Mouse (Mus musculus) neural tube, embryonic 10.5 days (tissue): ENCODE measurements at regions not wholly inside any gene's neighbourhood (a gene's known extent, or its start where the extent isn't known, plus 50 kb on each side); places are given as distances from the start of the nearest gene placed in this dataset.

Experiments
- DNase-seq: peaks from one replicate; pipeline ENCODE4 v3.0.0-alpha.2; 2017; ENCODE audit warnings: low spot score; ENCODE audit errors: extremely low spot score

DNA sequence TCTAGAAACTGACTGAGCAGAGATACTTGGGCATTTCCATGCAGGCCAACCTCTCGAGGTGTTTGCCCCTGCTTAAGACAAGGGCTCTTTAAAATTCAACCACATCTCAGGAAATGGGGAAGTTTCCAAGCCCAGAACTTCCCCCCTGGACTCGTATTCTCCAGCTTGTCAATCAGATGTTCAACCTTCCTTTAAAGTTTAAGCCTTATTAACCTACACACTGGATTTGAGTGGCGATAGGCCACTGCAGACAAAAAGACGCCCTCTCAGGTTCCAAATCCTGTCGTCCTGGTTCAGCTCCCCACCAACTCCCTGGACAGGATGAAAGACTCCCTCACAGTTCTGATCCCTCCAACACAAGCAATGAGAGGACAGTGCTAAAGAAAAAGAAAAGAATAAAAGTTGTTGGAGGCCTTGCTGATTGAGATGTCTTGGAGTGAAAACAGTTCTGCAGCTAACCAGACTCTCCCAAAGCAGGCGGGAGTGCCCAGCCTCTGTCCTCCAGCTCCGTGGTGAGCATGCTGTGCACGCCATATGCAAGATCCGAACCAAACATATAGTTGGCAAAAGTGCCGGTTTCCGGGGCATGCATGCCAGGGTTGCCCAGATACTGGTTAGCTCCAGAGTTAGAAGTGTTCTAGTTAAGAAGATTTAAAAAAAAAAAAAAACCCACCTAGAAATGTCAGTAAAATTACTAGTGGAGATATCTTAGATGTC, 298.3 kb downstream of the Mycn start:
- DNase-seq: no peak

DNA sequence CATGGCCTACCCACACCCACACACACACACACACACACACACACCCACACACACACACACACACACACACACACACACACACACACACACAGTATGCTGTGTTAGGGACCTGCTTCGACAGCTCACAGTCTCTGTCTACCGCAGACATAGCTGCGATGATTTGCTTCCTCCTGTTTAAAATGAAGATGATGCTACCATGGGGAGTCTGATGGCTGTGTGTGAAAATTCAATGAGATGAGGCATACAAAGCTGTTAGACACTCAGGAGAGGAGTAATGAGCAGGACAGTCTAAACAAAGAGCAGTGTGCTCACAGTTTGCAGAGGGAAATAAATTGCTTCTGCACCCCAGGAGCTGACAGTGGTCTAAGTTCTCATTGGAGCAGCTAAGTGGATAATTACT, 306.4 kb downstream of the Mycn start:
- no peak for DNase-seq

DNA sequence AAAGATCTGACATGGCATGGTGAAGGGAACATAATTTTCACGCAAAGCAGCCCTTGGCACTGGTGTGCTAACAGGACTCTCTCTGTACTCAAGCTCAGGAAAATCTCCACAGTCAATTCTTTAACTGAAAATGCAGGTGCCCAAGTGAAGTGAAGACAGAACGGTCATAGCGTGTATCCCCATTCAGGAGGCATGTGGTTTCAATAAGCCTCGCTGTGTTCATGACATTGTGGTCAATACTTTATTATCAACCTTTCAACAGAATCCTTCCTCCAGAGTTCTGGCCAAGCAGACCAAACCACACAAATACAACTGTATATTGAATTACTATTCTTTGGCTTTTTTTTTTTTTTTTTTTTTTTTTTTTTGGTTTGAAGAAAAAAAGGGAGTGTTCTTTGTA, 314.1 kb downstream of the Mycn start:
- DNase-seq: no peak

DNA sequence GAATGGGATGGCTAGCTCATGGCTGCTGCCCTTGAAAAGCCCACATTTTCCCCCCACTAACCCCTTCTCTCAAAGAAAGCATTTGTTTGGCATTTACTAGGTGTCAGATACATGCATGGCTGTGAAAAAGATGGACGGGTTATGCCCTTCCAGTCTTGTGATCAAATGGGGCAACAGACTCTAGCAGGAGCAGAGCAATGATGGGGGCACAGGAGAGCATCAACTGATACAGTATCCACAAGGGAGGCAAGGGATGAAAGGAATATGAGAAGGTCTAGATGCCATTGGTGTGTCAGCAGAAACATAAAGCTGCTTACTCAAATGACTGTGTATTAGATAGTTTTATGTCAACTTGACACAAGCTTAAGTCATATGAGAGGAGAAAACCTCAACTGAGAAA, 315.9 kb downstream of the Mycn start:
- no peak for DNase-seq

DNA sequence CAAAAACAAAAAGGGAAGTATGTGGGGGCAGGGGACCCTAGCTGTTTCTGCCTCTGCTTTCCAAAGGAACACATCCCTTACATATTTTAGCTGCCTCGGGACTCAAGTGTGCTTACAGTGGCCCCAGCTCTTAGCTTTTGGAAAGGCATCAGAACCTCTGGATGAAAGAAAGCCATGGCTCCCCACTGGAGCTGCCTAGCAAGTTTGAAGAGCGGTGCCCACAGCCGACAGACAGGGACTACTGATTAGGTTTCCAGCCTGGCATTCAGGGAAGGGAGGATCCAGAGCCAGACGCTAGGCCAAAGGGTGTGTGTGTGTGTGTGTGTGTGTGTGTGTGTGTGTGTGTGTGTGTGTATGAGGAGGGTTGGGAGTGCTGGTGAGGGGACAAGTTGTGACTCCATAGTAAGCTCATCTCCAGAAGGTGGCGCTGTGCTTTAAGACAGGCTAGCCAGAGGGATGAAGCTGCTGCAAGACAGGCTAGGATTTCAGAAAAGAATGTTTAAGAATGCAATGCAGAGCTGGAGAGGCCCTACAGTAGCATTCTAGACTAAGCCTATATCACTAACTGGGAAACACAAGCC, 318.9 kb downstream of the Mycn start:
- peak; percentile 85 for DNase-seq

DNA sequence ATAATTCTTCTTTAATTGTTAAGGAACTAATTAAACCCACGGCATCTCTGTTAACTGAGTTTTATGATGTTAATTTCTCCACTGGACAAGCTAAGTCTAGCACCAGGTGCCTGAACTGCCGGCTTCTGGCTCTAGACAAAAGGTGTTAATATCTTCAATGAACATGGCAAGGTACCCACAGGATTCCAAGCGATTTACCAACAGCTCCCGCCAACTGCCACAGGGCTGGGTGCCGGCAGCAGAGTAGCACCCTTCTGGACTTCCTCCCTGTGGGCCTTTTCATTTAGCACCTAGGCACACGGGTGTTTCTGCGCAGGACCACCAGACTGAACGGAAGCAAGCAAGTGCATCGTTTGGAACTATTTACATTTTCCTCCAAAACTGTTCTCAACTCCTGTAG, 320.2 kb downstream of the Mycn start:
- no peak for DNase-seq

DNA sequence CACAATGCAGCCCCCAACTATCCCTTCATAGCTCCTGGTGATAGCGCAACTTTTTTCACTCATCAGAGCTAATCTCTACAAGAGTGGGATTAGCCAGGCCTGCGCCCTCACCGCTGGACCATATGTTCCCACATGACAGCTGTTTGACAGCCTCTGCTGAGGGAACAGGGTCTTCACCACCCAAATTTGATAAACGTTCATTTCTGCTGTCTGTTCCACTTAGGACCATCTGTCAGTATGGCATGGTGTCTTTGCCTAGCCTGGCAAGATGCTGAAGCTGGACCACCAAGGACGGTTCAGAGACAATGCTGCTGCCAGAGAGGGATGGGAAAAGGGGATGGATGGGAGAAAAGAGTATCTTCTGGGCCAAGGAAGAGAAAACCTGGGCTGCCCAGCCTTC, 321.4 kb downstream of the Mycn start:
- no peak for DNase-seq

DNA sequence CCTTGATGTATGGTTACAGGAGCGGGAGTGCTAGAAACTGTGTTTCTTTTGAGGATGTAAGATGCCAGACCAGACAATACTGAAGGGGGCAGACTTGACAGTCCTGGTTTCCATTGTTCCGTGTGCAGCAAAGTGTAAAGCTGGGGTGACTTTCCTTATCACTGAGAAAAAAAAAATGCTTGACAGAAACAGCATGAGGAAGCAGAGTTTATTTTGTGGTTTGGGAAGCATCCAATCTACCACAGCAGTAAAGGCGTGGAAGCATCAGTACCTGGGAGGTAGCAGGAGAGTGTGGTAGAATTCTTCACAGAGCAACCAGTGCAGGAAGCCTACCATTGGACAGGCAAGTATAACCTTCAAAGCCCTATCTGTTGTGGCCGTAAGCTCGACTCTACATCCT, 322.3 kb downstream of the Mycn start:
- DNase-seq: no peak

DNA sequence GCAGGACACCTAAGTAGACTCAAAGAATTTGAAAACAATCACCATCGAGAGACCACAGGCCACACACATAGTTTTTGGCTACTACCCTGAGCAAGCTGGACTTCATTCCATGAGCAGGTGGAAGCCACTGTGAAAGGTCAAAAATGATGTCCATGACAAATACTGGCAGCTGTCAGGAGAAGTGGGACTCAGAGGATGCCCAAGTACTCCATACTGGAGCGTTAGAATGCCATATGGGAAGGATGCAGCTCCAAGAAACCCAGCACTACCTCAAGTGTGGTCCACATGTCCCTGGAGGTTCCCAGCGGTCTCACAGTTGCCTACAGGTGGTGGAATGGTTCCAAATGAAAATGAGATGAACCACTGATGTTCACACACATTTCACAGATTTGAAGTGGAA, 329.2 kb downstream of the Mycn start:
- no peak for DNase-seq

DNA sequence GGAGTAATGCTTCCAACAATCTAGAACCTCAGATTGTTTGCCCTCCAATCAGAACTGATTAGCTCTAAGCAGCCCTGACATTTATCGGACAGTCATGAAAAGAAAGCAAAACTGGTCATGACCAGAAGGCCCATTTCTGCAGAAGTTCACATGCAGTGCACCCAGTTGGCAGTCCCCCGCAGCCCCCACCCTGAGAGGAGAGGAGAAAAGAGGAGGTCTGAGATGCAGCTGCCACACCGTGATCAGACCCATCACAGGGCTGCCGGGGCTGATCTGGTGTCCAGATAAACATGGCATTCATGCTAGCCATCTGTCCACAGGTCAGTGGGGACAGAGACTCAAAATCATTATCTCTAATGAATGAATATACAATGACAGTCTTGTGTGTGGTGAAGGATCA, 330.9 kb downstream of the Mycn start:
- no peak for DNase-seq

DNA sequence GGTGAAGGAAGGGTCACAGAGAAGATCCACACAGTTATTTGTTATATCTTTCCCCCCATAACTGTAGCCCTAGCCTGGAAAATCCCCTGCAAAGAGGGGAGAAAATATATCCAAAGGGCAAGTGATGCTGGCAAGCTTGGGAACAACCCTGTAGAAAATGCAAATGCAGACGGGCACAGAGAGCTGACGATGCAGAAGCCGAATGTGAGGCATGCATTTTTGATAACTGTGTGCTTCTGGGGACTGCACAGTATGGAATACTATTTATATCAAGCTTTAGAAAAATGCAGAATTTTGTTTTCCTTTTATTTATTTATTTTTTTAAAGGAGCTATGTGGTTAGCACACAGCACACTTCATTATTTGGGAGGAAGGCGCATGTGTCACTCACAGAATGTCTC, 333.7 kb downstream of the Mycn start:
- DNase-seq: no peak

DNA sequence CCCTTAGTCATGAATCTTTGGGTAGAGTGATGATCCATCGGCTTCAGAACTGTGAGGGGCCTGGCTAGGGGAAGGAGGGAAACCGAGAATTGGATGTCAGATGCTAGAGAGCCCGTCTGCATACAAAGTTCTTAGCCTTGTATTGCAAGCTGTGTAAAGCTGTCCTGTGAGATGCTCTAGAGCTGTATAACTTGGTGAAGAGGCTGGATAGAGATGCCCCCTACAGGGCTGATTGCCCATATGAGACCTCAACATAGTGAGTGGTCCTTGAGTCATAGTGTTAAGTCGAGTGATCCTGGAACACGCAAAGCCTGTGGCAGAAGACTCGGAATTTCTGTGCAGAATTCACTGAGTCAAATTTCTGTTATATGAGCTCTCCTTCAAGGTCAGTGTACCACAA, 334.8 kb downstream of the Mycn start:
- no peak for DNase-seq

DNA sequence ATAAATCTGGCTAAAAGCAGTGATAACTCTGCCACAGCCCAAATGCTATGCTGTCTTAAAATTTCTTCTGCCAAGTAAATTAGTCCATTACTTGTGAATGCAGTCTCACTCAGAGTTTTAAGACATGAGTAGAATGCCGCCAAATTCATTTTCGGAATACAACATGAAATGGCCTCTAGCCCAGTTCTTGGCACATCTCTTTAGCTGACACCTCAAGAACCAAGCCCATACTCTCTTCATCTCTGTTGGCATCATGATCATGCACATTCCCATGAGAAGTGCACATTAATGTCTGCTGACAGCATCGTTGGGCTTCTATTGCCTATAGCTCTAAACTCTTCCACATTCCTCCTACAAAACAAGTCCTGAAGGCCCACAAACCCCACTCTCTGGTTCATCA, 336.2 kb downstream of the Mycn start:
- no peak for DNase-seq

DNA sequence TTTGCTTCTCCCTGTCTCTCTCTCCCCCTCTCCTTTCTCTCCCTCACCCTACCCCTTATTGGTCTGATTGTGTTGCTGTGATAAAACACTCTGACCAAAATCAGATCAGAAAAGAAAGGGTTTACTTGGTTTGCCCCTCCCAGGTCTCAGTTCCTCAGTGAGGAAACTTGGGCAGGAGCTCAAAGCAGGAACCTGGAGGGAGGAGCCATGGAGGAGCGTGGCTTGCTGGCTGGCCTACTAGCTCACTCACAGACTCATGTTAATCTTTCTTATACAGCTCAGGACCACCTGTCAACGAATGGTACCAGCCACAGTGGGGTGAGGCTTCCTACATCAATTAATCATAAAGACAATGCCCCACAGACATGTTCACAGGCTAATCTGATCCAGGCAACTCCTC, 339.4 kb downstream of the Fam49a start:
- no peak for DNase-seq

DNA sequence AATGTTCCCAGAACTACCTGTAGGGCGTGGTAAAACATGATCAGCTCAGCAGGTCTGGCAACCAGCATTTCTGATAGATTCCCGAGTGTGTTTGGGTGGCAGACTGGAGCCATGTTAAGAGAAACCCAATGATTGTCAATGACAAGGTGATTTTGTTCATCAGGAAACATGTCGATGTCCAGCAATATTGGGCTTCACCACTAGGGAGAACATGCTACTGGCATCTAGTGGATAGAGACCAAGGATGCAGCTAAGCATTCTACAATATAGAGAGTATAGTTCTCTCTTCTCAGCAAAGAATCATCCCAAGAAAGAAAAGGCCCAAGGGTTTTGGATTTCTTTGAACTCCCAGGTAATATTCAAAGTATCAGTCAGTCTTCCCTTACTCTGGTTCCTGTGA, 333.5 kb downstream of the Fam49a start:
- DNase-seq: no peak

DNA sequence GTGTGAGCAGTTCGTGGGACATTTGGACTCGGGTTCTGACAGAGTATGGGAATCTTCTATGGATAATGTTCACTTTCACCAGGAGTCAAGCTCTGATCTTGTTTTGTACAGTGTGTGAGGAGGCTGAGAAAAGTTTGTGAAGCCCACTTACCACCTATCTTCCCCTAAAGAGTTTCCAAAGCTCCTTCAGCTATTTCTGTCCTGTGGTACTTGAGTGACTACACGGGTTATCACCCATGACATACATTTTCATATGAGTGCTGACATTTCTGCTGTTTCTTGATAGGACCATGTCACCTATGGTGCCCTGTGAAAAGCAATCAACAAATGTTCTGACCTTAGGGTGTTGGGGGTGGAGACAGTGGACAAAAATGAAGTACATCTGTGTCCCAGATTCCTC, 332.6 kb downstream of the Fam49a start:
- no peak for DNase-seq

DNA sequence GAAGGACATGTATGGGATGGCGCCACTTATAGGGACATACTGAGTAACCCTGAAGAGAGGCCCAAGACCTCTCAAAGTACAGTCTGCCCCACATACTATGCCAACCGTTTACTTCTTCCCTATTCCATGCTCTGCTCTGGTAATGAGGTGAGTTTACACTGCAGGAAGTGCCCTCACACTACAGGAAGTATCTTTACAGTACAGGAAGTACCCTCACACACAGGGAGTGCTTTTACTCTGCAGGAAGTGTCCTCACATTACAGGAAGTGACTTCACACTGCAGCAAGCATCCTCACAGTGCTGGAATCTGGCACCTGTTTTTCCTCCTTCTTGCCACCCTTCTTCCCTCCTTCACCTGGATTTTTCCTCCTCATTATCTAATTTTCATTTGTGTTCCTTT, 331.4 kb downstream of the Fam49a start:
- no peak for DNase-seq

DNA sequence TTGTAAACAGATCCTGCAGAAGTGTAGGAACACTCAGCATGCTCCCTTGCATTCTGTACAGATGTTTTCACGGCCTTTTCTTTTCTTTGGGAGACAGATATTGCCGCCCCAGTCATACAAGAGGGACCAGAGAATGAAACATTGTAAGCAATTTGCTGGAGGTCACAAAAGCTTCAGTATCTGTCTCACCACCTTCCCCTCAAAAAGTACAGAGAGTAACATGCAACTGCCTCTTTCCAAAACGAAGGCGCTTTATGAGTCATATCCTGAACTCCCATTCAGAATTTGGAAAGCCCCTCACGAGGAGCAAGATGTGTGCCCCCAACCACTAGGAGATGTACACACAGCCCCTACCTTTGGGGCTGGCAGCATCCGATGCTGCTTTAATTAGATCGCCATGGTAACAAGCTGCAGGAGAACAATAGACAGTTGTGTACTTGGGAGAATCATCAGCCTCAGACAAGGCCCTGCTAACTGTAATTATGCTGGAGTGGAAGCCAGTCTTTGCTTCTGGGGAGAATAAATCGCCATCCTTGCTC, 328.9 kb downstream of the Fam49a start:
- DNase-seq: no peak

DNA sequence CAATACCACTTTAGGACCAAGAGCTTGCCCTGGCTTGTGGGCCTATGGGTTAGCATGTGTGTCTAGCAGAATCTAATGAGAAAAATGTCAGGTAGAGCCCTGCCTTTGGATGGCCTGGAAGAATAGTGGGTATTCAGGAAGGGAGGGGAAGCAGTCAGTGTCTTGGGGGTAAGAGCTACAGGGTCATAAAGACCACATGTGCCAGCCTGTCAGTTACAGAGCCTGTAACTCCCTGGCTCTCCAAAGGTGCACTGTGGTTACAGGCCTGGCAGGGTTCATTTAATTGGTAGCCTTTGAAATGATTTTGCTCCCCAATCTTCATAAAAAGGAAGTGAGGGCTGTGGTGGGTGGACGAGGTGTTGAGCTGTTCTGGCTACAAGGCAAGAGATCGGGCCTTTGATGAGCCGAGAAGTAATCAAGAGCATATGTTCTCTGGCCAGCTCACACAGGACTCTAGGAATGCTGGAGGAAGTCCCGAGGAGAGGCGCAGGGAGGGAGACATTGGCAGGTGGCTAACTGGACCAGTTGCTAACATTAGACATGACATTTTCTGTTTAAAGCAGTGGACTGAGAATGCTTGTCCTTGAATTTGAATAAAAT, 326.9 kb downstream of the Fam49a start:
- no peak for DNase-seq

DNA sequence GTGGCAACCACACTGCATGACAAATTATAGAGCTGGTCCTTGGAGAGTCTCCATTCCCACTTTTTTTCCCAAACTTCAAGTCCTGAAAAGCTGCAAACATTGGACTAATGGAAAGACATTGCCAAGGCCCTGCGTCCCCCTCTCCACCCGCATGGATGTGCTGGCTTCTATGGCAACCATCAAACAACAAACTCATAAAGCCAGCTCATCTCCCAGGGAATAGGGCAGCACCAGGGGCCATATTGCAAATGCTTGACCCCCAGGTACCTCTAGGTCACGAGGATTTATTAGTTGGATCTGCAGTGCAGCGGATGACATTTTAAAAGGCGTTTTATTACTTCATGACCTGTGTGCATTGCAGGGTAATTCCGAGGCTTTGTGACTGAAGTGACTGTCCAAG, 324.5 kb downstream of the Fam49a start:
- no peak for DNase-seq

DNA sequence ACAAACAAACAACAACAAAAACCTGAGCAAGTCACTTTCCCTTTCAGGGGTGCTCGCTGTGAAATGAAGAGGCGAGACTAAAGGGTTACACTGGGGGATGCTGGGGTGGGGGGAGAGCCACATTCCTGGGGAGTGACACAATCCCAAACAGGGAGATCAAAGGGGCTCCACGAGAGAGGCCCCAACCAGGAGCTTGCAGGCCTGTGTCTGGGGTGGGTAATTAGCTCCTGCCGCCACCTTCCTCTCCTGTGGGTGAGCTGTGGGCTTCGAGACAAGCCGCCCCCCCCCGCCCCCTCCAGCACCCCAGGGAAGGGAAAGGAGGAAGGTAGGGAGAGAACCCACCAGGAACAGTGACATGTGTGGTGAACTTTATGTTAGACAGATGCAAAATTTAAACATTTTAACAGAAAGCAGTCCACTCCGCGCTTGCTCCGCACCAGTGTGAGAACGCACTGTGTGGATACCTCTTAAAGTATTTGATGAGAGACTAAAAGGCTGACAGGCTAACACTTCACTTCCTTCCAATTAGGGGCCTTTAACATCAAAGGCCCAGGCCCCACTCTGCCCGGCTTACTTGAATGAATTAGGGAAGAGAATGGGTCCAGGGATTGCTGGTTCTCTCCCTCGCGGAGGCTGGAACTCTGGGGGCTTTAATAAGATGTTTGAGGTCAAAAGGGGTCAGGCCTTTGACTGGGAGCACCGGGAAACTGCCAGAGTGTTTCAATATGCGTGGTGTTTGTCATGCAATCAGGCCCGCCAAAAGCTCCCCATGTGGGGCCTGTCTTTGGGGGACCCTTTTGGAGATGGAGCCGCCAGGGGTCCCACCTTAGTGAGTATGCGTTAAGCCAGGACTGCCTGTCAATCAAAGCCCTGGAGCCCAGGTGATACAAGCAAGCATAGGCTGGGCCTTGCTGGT, 319.6 kb downstream of the Fam49a start:
- peak; percentile 53 for DNase-seq

DNA sequence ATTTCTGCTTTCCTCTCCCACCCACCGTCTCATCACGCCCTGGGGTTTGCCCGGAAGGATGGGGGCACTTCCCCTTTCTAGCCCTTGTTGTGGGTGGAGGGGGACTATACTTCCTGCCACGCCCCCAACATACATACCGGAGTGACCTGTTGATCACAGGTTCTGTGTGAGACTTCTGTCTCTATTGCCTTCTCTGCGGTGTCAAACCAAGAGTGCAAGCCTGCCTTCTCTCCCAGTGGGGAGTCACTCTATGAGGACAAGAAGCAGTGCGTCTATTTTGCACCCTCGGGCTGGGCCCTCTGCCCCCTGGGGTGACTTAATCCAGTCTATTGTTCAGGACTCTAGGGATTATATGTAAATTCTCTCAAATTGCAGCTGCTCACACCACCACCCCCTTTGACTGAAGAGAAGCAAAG, 318.8 kb downstream of the Fam49a start:
- peak; percentile 32 for DNase-seq
